Mouse (Mus musculus): Measurements from ENCODE around the gene Ccdc183.

- TF ChIP-seq CTCF (conservative IDR thresholded peaks at IDR 0.05; ENCODE audit: insufficient read depth, insufficient read length, low read depth, low read length) = no peak
- TF ChIP-seq POLR2A (IDR thresholded peaks at IDR 0.05; ENCODE audit: low read depth, low read length) = no peak
Observed at GRCm38 (mm10) chr2:25578796-25579736, 38.4 kb downstream of the Ccdc183 start.
